Mouse (Mus musculus): ENCODE data around the gene Pcolce2. TPM values are rescaled to one million over a fixed set of nuclear protein-coding genes. Genes with fewer than 3 reads are reported as not detected.
"Not testable (repeated sequence)": the region's sequence is repeated elsewhere in the genome, so short reads cannot be mapped to it uniquely, and the experiment has no call there.

Pcolce2 gene
- polyA plus RNA-seq, 1 experiment from 2014 or later, result 2.9 TPM

DNA sequence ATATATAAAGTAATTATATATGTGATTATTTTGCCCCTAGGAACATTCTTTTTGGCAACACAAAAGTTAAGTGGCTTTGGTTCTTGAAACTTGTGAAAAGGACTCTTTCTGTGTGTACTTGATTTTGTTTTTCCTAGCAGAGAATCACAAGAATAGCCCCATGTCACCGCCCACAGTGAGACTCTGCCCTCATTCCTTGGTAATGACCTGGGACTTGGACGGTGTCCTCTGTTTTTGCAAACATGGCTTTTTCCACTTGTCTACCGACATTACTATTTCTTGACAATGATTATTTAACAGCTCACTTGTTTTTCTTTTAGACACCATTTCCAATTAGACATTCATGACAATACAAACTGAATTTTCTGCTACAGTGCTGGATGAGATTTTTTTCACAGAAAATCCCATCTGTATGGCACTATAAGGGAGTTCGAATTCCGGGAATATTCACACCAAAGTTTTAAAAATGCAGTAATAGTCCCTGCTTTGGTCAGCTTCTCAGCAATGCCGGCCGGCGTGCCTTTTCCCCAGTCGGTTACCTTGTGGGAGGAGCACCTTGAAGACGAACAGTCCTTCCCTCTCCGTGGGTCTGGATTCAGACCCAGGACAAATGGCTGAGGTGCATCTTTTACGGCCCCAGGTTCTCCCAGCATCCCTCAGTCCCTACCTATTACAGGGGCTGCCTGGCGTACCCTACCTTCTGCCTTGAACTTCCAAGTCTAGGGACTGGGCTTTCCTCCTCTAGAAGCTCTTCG lies 22.4 kb upstream of the Pcolce2 start:
- 82% methylated on average over 14 of the region's 14 CpGs for WGBS
- Histone ChIP-seq H3K27ac (no peak overlapping the region), H3K9me3 (no peaks in the 10 kb centered on the region), H3K27me3 (replicated peaks) (no peaks in the 10 kb centered on the region), H3K4me3 (no peak overlapping the region), H3K4me1 (0 out of 2 replicates have a peak, but pooled peaks cover 5% of the 10 kb centered on the region), H3K9ac (no peak overlapping the region), H3K4me2 (no peak overlapping the region), H3K36me3 (replicated peaks) (no peaks in the 10 kb centered on the region)
- no peak for ATAC-seq (replicated peaks)

- no peak for ATAC-seq (replicated peaks)
- H3K9ac ChIP-seq, result no peak overlapping the region
- no peak overlapping the region for H3K4me2 ChIP-seq
- H3K4me3 ChIP-seq, result no peak overlapping the region
- H3K27ac ChIP-seq, result no peak overlapping the region
- H3K4me1 ChIP-seq, result 0 out of 2 replicates have a peak, but pooled peaks cover 5% of the 10 kb centered on the region
- WGBS, result 87% methylated on average over 3 of the region's 3 CpGs
- H3K27me3 ChIP-seq (replicated peaks), result no peaks in the 10 kb centered on the region
- no peaks in the 10 kb centered on the region for H3K36me3 ChIP-seq (replicated peaks)
- H3K9me3 ChIP-seq, result no peaks in the 10 kb centered on the region
Observed at GRCm38 (mm10) chr9:95615961-95616360, 21.4 kb upstream of the Pcolce2 start.

DNA sequence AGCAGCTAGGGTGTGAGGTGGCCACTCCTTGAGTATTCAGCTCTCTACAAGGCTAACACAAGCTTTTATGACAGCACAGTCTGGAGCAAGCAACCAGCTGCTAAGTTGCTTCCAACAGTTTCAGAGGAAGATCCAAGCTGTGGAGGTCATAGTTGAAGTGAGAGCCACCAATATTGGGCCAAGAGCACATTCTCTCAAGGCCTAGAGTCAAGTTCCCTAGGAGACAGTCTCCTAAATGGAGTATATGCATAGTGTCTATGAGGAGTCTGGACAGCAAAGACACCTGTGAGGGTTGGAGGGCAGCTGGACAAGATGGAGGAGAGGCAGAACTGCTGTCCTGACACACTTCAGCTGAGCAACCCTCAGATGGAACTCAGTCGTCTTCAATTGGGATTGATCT lies 18.8 kb upstream of the Pcolce2 start:
- H3K27me3 ChIP-seq (replicated peaks), result no peaks in the 10 kb centered on the region
- H3K9ac ChIP-seq, result no peak overlapping the region
- no peak for ATAC-seq (replicated peaks)
- no peaks in the 10 kb centered on the region for H3K9me3 ChIP-seq
- WGBS, result 79% methylated on average over 1 of the region's 1 CpGs
- no peak overlapping the region for H3K27ac ChIP-seq
- 0 out of 2 replicates have a peak, but pooled peaks cover 5% of the 10 kb centered on the region for H3K4me1 ChIP-seq
- no peaks in the 10 kb centered on the region for H3K36me3 ChIP-seq (replicated peaks)
- H3K4me2 ChIP-seq, result no peak overlapping the region
- no peak overlapping the region for H3K4me3 ChIP-seq

GRCm38 (mm10) chr9:95624072-95624471 lies 13.3 kb upstream of the Pcolce2 start:
- no peak overlapping the region for H3K27ac ChIP-seq
- no peak overlapping the region for H3K9ac ChIP-seq
- WGBS, result 90% methylated on average over 3 of the region's 3 CpGs
- H3K4me1 ChIP-seq, result no peaks in the 10 kb centered on the region
- H3K4me3 ChIP-seq, result no peak overlapping the region
- no peak overlapping the region for H3K4me2 ChIP-seq
- no peak for ATAC-seq (replicated peaks)
- H3K9me3 ChIP-seq, result no peaks in the 10 kb centered on the region
- no peaks in the 10 kb centered on the region for H3K27me3 ChIP-seq (replicated peaks)
- no peaks in the 10 kb centered on the region for H3K36me3 ChIP-seq (replicated peaks)

GRCm38 (mm10) chr9:95628439-95628948 lies 8.9 kb upstream of the Pcolce2 start:
- H3K36me3 ChIP-seq (replicated peaks), result no peaks in the 10 kb centered on the region
- no peaks in the 10 kb centered on the region for H3K27me3 ChIP-seq (replicated peaks)
- no peaks in the 10 kb centered on the region for H3K4me1 ChIP-seq
- H3K9ac ChIP-seq, result no peak overlapping the region
- WGBS, result 85% methylated on average over 6 of the region's 6 CpGs
- no peak overlapping the region for H3K27ac ChIP-seq
- no peak overlapping the region for H3K4me2 ChIP-seq
- ATAC-seq (replicated peaks), result no peak
- no peak overlapping the region for H3K4me3 ChIP-seq
- no peaks in the 10 kb centered on the region for H3K9me3 ChIP-seq

- ATAC-seq (replicated peaks), result not testable (repeated sequence)
Observed at GRCm38 (mm10) chr9:95629561-95629960, 7.8 kb upstream of the Pcolce2 start.

DNA sequence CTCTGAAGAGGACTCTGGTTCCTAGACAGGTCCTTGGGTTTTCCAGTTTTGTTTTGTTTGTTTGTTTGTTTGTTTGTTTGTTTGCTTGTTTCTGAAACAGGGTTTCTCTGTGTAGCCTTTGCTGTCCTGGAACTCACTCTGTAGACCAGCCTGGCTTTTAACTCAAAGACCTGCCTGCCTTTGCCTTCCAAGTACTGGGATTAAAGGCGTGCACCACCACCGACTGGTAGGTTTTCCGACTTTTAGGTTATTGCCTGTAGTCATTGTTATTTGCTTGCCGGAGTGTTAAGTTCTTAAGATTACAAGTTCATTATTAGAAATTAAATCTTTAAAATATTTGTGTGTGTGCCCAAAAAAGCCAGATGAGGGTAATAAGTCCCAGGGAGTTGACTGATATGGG lies 1.0 kb upstream of the Pcolce2 start:
- Histone ChIP-seq H3K27ac (no peak overlapping the region), H3K4me1 (peaks cover 12% of the 10 kb centered on the region; the same call in 1 of the 2 replicates), H3K4me3 (peak overlapping the region; percentile 77; the same call in 1 of the 2 replicates), H3K4me2 (peak overlapping the region; percentile 98), H3K27me3 (replicated peaks) (no peaks in the 10 kb centered on the region; the same call in 1 of the 2 replicates), H3K9me3 (no peaks in the 10 kb centered on the region), H3K9ac (no peak overlapping the region), H3K36me3 (replicated peaks) (no peaks in the 10 kb centered on the region)
- WGBS, result 58% methylated on average over 4 of the region's 4 CpGs
- no peak for ATAC-seq (replicated peaks)

More at GRCm38 (mm10) chr9:95629561-95629960, 7.8 kb upstream of the Pcolce2 start:
- 82% methylated on average over 2 of the region's 2 CpGs for WGBS
- H3K4me1 ChIP-seq; H3K4me3 ChIP-seq; H3K27me3 ChIP-seq (replicated peaks); H3K4me2 ChIP-seq; H3K9me3 ChIP-seq; H3K9ac ChIP-seq; H3K36me3 ChIP-seq (replicated peaks); H3K27ac ChIP-seq: not testable (repeated sequence)

- Histone ChIP-seq H3K4me3 (no peak overlapping the region), H3K27ac (no peak overlapping the region), H3K4me2 (no peak overlapping the region), H3K4me1 (peaks cover 12% of the 10 kb centered on the region; the same call in 1 of the 2 replicates), H3K9ac (no peak overlapping the region), H3K36me3 (replicated peaks) (no peaks in the 10 kb centered on the region), H3K27me3 (replicated peaks) (no peaks in the 10 kb centered on the region), H3K9me3 (no peaks in the 10 kb centered on the region)
- no peak for ATAC-seq (replicated peaks)
- WGBS, result 44% methylated on average over 4 of the region's 4 CpGs
Observed at GRCm38 (mm10) chr9:95639919-95640318, 2.5 kb downstream of the Pcolce2 start.

- no peak for ATAC-seq (replicated peaks)
Observed at GRCm38 (mm10) chr9:95645926-95646325, 8.5 kb downstream of the Pcolce2 start.

DNA sequence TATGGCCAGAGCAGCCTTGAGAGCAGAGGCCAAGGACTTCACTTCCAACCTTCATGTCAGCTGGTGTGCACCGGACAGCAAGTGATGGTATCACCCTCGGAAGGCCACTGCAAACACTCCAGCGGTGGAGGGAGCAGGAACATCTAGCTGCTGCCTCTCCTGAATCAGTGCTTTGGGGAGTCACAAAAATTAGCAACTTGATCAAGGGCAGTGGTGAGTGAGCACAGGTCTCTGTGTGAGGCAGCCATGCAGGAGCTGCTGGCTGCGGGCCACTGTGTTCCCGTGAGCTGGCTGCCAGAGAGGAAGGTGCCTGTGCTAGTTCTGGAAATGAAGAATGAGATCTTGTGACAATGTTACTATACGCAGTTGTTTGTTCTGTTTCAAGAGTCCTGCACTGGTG lies 16.0 kb downstream of the Pcolce2 start:
- H3K27ac ChIP-seq, result no peak overlapping the region
- WGBS, result 88% methylated on average over 6 of the region's 6 CpGs
- no peak overlapping the region for H3K4me2 ChIP-seq
- H3K27me3 ChIP-seq (replicated peaks), result no peaks in the 10 kb centered on the region
- no peak overlapping the region for H3K4me3 ChIP-seq
- H3K9me3 ChIP-seq, result no peaks in the 10 kb centered on the region
- no peaks in the 10 kb centered on the region for H3K4me1 ChIP-seq
- ATAC-seq (replicated peaks), result no peak
- no peak overlapping the region for H3K9ac ChIP-seq
- no peaks in the 10 kb centered on the region for H3K36me3 ChIP-seq (replicated peaks)

More at GRCm38 (mm10) chr9:95645926-95646325, 8.5 kb downstream of the Pcolce2 start:
- no peak overlapping the region for H3K4me3 ChIP-seq
- WGBS, result 93% methylated on average over 8 of the region's 8 CpGs
- no peaks in the 10 kb centered on the region for H3K36me3 ChIP-seq (replicated peaks)
- H3K27me3 ChIP-seq (replicated peaks), result no peaks in the 10 kb centered on the region
- no peaks in the 10 kb centered on the region for H3K4me1 ChIP-seq
- H3K27ac ChIP-seq, result no peak overlapping the region
- H3K9ac ChIP-seq, result no peak overlapping the region
- H3K9me3 ChIP-seq, result no peaks in the 10 kb centered on the region
- H3K4me2 ChIP-seq, result no peak overlapping the region

GRCm38 (mm10) chr9:95654356-95654755 lies 17.0 kb downstream of the Pcolce2 start:
- Histone ChIP-seq H3K27ac (no peak overlapping the region), H3K4me2 (no peak overlapping the region), H3K27me3 (replicated peaks) (no peaks in the 10 kb centered on the region), H3K9me3 (no peaks in the 10 kb centered on the region), H3K4me3 (no peak overlapping the region), H3K36me3 (replicated peaks) (no peaks in the 10 kb centered on the region), H3K9ac (no peak overlapping the region), H3K4me1 (no peaks in the 10 kb centered on the region)
- WGBS, result 93% methylated on average over 5 of the region's 5 CpGs
- ATAC-seq (replicated peaks), result no peak

DNA sequence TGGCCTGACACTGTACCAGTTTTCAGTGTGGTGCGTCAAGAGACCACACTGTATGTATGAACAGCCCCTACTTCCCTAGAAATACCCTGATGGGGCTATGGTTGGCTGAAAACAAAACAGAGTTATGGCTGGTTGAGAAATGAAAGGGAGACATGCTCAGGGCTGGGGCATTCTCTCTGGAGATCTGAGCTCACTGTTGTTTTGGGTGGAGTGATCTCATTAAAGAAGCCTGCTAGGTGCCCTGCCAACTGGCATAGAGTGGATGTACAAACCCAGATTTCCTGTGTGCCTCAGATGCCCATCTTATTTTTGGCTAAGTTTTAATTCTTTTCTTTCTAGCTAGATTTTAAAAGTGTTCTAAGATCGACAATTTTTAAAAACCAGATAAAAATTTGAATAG lies 20.5 kb downstream of the Pcolce2 start:
- 84% methylated on average over 2 of the region's 2 CpGs for whole genome bisulfite sequencing
- Histone ChIP-seq H3K9ac (no peak overlapping the region), H3K4me2 (no peak overlapping the region), H3K36me3 (replicated peaks) (no peaks in the 10 kb centered on the region), H3K9me3 (no peaks in the 10 kb centered on the region), H3K27ac (no peak overlapping the region), H3K27me3 (replicated peaks) (no peaks in the 10 kb centered on the region), H3K4me3 (no peak overlapping the region), H3K4me1 (no peaks in the 10 kb centered on the region)
- no peak for ATAC-seq (replicated peaks)
